Mouse (Mus musculus): Measurements from ENCODE around the gene Ankrd10. TPM values are rescaled to one million over a fixed set of nuclear protein-coding genes. Genes with fewer than 3 reads are reported as not detected.
A peak's percentile ranks its signal among the peaks of the same experiment; 100 is the strongest.

Ankrd10 gene
- polyA plus RNA-seq, 1 experiment from 2014 or later = 21.1 TPM

- Histone ChIP-seq H3K36me3 (ENCODE audit: control insufficient read depth, insufficient read depth) (no peaks in the 10 kb centered on the region), H3K9me3 (replicated peaks; ENCODE audit: control insufficient read depth, low read length) (no peaks in the 10 kb centered on the region), H3K4me3 (ENCODE audit: low read depth, low read length) (no peak overlapping the region), H3K4me2 (ENCODE audit: low read depth, low read length) (no peak overlapping the region), H3K9ac (ENCODE audit: low read depth, low read length) (no peak overlapping the region), H3K4me1 (ENCODE audit: control insufficient read depth, low read depth, low read length) (no peaks in the 10 kb centered on the region; the same call in none of the 2 replicates), H3K27me3 (ENCODE audit: control insufficient read depth, insufficient read depth, low read depth, low read length) (no peaks in the 10 kb centered on the region), H3K27ac (ENCODE audit: low read length) (no peak overlapping the region)
- 53% methylated on average over 12 of the region's 12 CpGs for WGBS (ENCODE audit: insufficient replicate concordance)
- no peak for ATAC-seq (ENCODE audit: low read depth)
These were observed 42.2 kb downstream of the Ankrd10 start for GRCm38 (mm10) chr8:11593222-11593884.

DNA sequence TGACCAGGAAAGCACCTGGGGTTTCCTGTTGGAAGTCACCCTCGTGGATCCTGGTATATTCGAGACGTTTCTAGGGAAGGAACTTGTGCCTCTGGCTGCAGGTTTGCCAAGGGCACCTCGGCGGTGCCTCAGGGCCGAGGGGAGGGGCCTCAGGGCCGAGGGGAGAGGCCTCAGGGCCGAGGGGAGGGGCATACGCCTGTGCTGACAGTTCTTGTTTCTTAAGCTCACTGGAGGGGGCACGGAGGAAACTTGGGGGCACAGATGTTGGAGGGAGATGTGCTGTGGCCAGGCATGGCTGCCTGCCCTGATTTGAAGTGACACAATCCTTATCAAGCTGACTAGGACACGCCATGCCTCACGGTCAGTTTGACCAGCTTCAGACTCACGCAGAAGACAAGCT lies 43.3 kb downstream of the Ankrd10 start:
- H3K4me3 ChIP-seq (ENCODE audit: low read depth, low read length) = no peak overlapping the region
- 9% methylated on average over 13 of the region's 13 CpGs for WGBS (ENCODE audit: insufficient replicate concordance)
- H3K9me3 ChIP-seq (replicated peaks; ENCODE audit: control insufficient read depth, low read length) = no peaks in the 10 kb centered on the region
- no peak overlapping the region for H3K9ac ChIP-seq (ENCODE audit: low read depth, low read length)
- H3K27ac ChIP-seq (ENCODE audit: low read length) = no peak overlapping the region
- no peaks in the 10 kb centered on the region for H3K27me3 ChIP-seq (ENCODE audit: control insufficient read depth, insufficient read depth, low read depth, low read length)
- no peaks in the 10 kb centered on the region; the same call in none of the 2 replicates for H3K4me1 ChIP-seq (ENCODE audit: control insufficient read depth, low read depth, low read length)
- H3K4me2 ChIP-seq (ENCODE audit: low read depth, low read length) = 0 out of 2 replicates have a peak overlapping the region, but pooled peaks have one; percentile 17
- ATAC-seq (ENCODE audit: low read depth) = peak; percentile 45
- no peaks in the 10 kb centered on the region for H3K36me3 ChIP-seq (ENCODE audit: control insufficient read depth, insufficient read depth)

- H3K9ac ChIP-seq (ENCODE audit: low read depth, low read length) = no peak overlapping the region
- H3K9me3 ChIP-seq (replicated peaks; ENCODE audit: control insufficient read depth, low read length) = no peaks in the 10 kb centered on the region
- no peak overlapping the region for H3K27ac ChIP-seq (ENCODE audit: low read length)
- no peak overlapping the region for H3K4me3 ChIP-seq (ENCODE audit: low read depth, low read length)
- WGBS (ENCODE audit: insufficient replicate concordance) = 53% methylated on average over 4 of the region's 4 CpGs
- no peaks in the 10 kb centered on the region for H3K36me3 ChIP-seq (ENCODE audit: control insufficient read depth, insufficient read depth)
- no peaks in the 10 kb centered on the region for H3K27me3 ChIP-seq (ENCODE audit: control insufficient read depth, insufficient read depth, low read depth, low read length)
- ATAC-seq (ENCODE audit: low read depth) = no peak
- H3K4me2 ChIP-seq (ENCODE audit: low read depth, low read length) = 0 out of 2 replicates have a peak overlapping the region, but pooled peaks have one; percentile 17
- H3K4me1 ChIP-seq (ENCODE audit: control insufficient read depth, low read depth, low read length) = no peaks in the 10 kb centered on the region; the same call in none of the 2 replicates
These were observed 43.7 kb downstream of the Ankrd10 start for GRCm38 (mm10) chr8:11591837-11592236.

GRCm38 (mm10) chr8:11586374-11586745 lies 49.2 kb downstream of the Ankrd10 start:
- no peaks in the 10 kb centered on the region for H3K27me3 ChIP-seq (ENCODE audit: control insufficient read depth, insufficient read depth, low read depth, low read length)
- no peak overlapping the region for H3K9ac ChIP-seq (ENCODE audit: low read depth, low read length)
- H3K4me3 ChIP-seq (ENCODE audit: low read depth, low read length) = no peak overlapping the region
- no peak overlapping the region for H3K4me2 ChIP-seq (ENCODE audit: low read depth, low read length)
- no peak overlapping the region for H3K27ac ChIP-seq (ENCODE audit: low read length)
- H3K36me3 ChIP-seq (ENCODE audit: control insufficient read depth, insufficient read depth) = no peaks in the 10 kb centered on the region
- ATAC-seq (ENCODE audit: low read depth) = no peak
- WGBS (ENCODE audit: insufficient replicate concordance) = 41% methylated on average over 2 of the region's 2 CpGs
- no peaks in the 10 kb centered on the region for H3K9me3 ChIP-seq (replicated peaks; ENCODE audit: control insufficient read depth, low read length)
- no peaks in the 10 kb centered on the region for H3K4me1 ChIP-seq (ENCODE audit: control insufficient read depth, low read depth, low read length)

- H3K27ac ChIP-seq (ENCODE audit: low read length) = no peak overlapping the region
- H3K9me3 ChIP-seq (replicated peaks; ENCODE audit: control insufficient read depth, low read length) = no peaks in the 10 kb centered on the region
- H3K27me3 ChIP-seq (ENCODE audit: control insufficient read depth, insufficient read depth, low read depth, low read length) = no peaks in the 10 kb centered on the region
- H3K4me2 ChIP-seq (ENCODE audit: low read depth, low read length) = no peak overlapping the region
- no peak for ATAC-seq (ENCODE audit: low read depth)
- 58% methylated on average over 21 of the region's 21 CpGs for WGBS (ENCODE audit: insufficient replicate concordance)
- H3K4me1 ChIP-seq (ENCODE audit: control insufficient read depth, low read depth, low read length) = no peaks in the 10 kb centered on the region
- no peak overlapping the region for H3K4me3 ChIP-seq (ENCODE audit: low read depth, low read length)
- H3K36me3 ChIP-seq (ENCODE audit: control insufficient read depth, insufficient read depth) = no peaks in the 10 kb centered on the region
- no peak overlapping the region for H3K9ac ChIP-seq (ENCODE audit: low read depth, low read length)
These were observed 49.8 kb downstream of the Ankrd10 start for GRCm38 (mm10) chr8:11585513-11586373.

- H3K4me2 ChIP-seq (ENCODE audit: low read depth, low read length) = no peak overlapping the region
These were observed 59.8 kb downstream of the Ankrd10 start for GRCm38 (mm10) chr8:11575604-11576384.

DNA sequence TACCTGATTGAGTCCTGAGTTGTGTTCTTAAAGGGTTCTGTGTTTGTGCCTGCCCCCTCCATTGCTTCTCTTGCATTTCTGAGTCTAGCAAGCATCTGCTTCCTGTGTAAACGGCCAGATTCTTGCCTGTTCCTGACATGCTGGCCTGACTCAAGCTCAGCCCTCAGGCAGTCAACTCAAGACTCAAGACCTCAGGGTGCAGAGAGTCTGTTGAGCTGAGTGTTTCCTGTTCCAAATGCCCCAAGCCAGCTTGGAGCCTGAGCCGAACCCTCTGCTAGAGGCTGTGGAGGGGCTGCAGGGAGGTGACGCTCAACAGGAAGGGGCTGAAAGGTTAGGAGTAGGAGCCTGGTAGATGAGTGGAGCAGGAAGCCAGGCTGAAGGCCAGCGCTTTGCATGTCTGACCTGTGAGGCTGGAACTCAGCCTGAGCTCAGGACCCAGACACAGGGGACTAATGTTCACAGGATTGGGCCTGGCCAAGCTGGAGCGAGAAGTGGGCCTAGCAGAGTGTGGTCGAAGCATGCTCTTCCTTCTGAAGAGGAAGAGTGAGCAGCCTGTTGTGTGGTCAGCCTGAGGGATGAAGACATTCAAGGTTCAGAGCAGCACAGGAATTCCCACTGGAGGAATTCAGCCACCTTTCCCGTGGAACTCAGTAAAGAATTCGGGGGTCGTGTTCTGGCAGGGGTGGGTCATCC lies 60.5 kb downstream of the Ankrd10 start:
- H3K27ac ChIP-seq (ENCODE audit: low read length) = 0 out of 2 replicates have a peak overlapping the region, but pooled peaks have one; percentile 27

More at GRCm38 (mm10) chr8:11575604-11576384, 59.8 kb downstream of the Ankrd10 start:
- WGBS (ENCODE audit: insufficient replicate concordance) = 43% methylated on average over 16 of the region's 16 CpGs
- H3K27ac ChIP-seq (ENCODE audit: low read length) = no peak overlapping the region
- H3K36me3 ChIP-seq (ENCODE audit: control insufficient read depth, insufficient read depth) = no peaks in the 10 kb centered on the region
- H3K9me3 ChIP-seq (replicated peaks; ENCODE audit: control insufficient read depth, low read length) = no peaks in the 10 kb centered on the region
- H3K9ac ChIP-seq (ENCODE audit: low read depth, low read length) = no peak overlapping the region
- no peak for ATAC-seq (ENCODE audit: low read depth)
- no peak overlapping the region for H3K4me3 ChIP-seq (ENCODE audit: low read depth, low read length)
- no peaks in the 10 kb centered on the region for H3K27me3 ChIP-seq (ENCODE audit: control insufficient read depth, insufficient read depth, low read depth, low read length)
- peaks cover 3% of the 10 kb centered on the region; the same call in 1 of the 2 replicates for H3K4me1 ChIP-seq (ENCODE audit: control insufficient read depth, low read depth, low read length)

GRCm38 (mm10) chr8:11572428-11572827 lies 63.1 kb downstream of the Ankrd10 start:
- WGBS (ENCODE audit: insufficient replicate concordance) = 64% methylated on average over 6 of the region's 6 CpGs
- no peaks in the 10 kb centered on the region for H3K9me3 ChIP-seq (replicated peaks; ENCODE audit: control insufficient read depth, low read length)
- no peak for ATAC-seq (ENCODE audit: low read depth)

More for the DNA sequence above, 60.5 kb downstream of the Ankrd10 start:
- no peaks in the 10 kb centered on the region for H3K9me3 ChIP-seq (replicated peaks; ENCODE audit: control insufficient read depth, low read length)
- peaks cover 3% of the 10 kb centered on the region; the same call in 1 of the 2 replicates for H3K4me1 ChIP-seq (ENCODE audit: control insufficient read depth, low read depth, low read length)
- ATAC-seq (ENCODE audit: low read depth) = no peak
- H3K9ac ChIP-seq (ENCODE audit: low read depth, low read length) = no peak overlapping the region
- WGBS (ENCODE audit: insufficient replicate concordance) = 37% methylated on average over 9 of the region's 9 CpGs
- H3K27me3 ChIP-seq (ENCODE audit: control insufficient read depth, insufficient read depth, low read depth, low read length) = no peaks in the 10 kb centered on the region
- no peak overlapping the region for H3K4me3 ChIP-seq (ENCODE audit: low read depth, low read length)
- no peaks in the 10 kb centered on the region for H3K36me3 ChIP-seq (ENCODE audit: control insufficient read depth, insufficient read depth)
- no peak overlapping the region for H3K4me2 ChIP-seq (ENCODE audit: low read depth, low read length)

More at GRCm38 (mm10) chr8:11572428-11572827, 63.1 kb downstream of the Ankrd10 start:
- Histone ChIP-seq H3K4me3 (ENCODE audit: low read depth, low read length) (no peak overlapping the region), H3K27ac (ENCODE audit: low read length) (no peak overlapping the region), H3K36me3 (ENCODE audit: control insufficient read depth, insufficient read depth) (no peaks in the 10 kb centered on the region), H3K4me1 (ENCODE audit: control insufficient read depth, low read depth, low read length) (peaks cover 3% of the 10 kb centered on the region; the same call in 1 of the 2 replicates), H3K27me3 (ENCODE audit: control insufficient read depth, insufficient read depth, low read depth, low read length) (no peaks in the 10 kb centered on the region), H3K4me2 (ENCODE audit: low read depth, low read length) (no peak overlapping the region), H3K9ac (ENCODE audit: low read depth, low read length) (no peak overlapping the region)
